Mouse (Mus musculus): ENCODE measurements at regions not wholly inside any gene's neighbourhood (a gene's known extent, or its start where the extent isn't known, plus 50 kb on each side); places are given as distances from the start of the nearest gene placed in this dataset.

DNA sequence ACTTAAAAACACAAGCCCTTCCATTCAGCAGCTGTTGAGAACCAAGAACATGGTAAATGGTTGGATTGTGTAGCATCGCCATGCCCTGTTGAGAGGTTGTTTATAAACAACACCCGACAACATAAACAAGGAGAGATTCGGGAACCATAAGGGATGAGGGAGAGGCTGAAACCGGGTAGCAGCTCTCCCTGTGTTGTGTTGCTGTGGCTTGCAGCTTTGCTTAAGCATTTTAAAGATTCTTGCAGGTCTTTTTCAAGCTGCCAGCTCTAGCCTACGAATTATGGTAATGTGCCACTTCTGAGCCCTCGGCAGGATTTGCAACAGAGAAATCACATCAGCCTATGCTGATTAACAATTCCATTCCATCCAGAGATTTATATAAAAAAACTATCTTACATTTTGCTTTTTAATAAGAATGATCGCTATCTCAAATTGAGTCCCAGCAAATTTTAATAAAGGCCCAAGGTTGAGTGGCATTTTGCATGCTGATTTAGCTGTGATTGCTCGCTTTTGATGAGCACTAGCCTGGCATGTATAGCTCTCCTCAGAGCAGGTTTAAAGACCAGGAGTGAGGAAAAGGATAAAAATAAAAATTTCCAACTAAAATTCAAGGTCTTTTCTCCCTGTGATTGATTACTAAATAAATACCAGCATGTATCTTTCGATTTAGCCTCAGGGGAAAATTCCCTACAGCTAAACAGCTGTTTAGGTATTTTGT, 445.7 kb upstream of the 4930412O13Rik start:
- no peak for DNase-seq (ENCODE audit: inconsistent age in 2 of 2, low spot score in 1 of 2)

DNA sequence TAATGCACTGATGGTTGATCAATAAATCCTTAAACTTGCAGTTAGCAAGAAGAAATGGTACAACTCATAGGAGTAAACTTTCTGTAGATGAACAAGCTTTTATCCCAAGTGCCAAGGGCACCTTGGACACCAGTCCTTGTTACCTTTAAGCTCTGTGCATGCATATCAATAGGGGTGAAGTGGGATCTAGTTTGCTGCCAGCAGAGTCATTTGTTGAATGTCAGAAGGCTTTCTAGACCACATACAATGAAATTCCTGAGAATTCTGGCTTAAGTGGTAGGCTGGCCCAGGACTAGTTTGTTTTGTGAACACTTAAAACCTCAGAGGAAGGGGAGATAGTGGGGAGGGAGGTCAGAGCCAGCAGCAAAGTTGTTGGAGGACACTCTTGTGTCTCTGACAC, 437.9 kb upstream of the 4930412O13Rik start:
- no peak for DNase-seq (ENCODE audit: inconsistent age in 2 of 2, low spot score in 1 of 2)

DNA sequence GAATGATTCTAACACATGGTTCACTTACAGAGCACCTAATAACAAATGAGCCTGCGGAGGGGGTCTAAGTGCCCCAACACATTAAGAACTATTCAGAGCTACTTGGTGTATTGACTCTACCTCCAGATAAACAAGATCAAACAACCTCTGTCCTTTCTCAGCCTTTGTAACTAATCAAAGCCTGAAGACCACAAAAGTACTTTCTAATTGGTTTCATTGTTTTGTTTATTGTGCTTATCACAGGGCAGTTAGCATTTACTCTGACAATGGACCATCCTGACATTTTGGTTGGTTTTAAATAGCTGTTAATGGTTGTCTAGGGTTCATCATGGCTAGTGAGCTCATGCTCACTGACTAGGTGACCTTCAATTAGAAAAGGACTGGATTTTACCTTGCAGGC, 435.2 kb upstream of the 4930412O13Rik start:
- DNase-seq (ENCODE audit: inconsistent age in 2 of 2, low spot score in 1 of 2): no peak

DNA sequence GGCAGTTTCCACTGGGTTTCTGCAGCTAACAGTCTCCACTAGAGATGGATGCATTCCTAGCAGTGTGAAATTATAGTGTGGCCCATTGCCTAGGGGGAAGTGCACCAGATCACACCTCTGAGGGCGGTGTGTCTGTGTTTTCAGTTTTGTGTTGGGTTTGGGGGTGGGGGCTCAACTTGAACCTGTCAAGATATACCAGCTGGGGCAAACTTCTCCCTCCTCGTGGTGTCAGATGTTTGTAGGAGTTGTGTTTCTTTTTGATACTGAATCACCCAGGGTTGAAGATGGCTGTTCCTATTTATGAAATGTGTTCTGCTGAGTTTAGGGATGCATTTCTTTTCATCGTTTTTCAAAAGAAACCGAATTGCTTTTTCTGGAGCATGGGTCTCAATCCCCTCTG, 416.6 kb upstream of the 4930412O13Rik start:
- DNase-seq (ENCODE audit: inconsistent age in 2 of 2, low spot score in 1 of 2): no peak

DNA sequence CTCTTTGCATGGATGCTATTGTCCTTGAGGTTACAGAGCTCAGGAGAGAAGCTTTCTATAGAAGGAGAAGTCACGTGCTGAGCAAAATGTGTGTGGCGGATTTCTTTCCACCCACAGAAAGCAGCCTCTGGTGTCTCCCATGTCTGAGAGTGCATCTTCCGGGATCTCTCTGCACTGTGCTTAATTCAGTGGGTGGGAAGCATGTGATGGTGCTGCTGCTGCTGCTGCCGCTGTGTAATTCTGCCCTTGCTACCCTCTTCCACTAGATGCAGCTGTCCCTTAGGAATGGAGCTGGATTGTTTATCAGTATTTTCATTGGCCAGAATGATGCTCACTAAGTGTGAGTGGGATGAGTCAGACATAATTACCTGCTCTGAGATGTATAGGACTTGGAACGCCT, 416.2 kb upstream of the 4930412O13Rik start:
- DNase-seq (ENCODE audit: inconsistent age in 2 of 2, low spot score in 1 of 2): no peak

DNA sequence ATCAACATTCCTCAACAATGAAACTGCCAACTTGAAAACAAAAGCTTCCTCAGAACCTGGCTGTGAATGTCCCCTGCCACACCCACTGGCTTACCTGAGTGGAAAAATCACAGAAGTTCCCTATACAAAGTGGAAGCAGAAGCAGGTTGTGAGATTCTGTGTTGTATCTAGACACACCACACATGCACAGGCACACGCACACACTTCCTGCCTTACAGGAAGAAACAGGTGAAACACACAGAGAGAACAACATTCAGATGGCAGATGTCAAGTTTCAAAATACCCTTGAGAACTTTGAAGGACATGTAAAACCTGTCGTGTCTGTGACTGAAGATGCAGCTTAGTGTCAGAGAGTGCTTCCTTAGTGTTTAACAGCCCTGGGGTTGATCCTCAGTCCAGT, 413.5 kb upstream of the 4930412O13Rik start:
- DNase-seq (ENCODE audit: inconsistent age in 2 of 2, low spot score in 1 of 2): no peak

DNA sequence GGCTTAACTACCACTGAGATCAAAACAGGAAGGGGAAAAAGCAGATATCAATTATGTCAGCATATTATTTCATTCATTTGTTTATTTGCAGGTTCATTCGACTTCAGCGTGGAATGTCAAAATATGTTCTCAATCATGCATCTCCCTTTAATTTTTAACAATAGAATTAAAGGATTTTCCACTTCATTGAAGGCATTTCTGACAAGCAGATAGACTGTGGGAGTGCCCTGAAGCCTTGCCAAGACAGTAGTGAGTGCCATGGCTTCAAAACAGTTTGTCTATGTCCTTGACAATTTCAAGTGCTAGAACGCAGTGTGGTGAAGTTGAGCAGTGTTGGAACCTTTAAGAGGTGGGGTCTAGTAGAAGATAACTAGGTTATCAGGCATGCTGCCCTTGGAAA, 412.4 kb upstream of the 4930412O13Rik start:
- DNase-seq (ENCODE audit: inconsistent age in 2 of 2, low spot score in 1 of 2): no peak

DNA sequence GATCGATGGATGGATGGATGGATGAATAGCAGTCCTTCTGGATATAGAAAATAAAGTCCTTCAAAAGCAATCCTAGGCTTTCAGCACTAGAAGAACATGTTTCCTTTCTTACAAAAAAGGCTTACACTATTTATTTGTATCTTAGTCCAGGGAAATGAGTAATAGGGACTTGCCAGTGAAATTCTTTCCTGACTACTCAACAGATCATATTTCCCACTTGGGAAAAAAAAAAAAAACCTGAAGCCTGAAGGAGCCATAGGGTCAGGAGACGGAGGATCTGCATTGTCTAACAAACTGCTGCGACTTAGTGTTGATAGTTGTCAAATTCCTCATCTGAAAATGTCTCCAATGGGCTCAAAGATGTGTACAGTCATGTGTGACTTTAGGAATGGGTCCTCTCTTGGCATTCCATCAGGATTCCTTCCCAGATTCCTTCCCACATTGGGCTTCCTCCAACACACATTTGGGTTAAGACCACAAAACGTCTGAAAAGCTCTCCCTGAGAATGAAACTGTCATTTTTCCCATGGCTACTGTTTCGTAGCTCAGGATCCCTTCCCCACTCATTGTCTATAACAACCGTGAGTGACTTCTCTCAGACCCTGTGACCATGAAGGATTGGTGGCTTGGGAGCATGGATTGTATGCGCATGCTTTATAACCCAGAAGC, 399.2 kb upstream of the 4930412O13Rik start:
- DNase-seq (ENCODE audit: inconsistent age in 2 of 2, low spot score in 1 of 2): no peak

DNA sequence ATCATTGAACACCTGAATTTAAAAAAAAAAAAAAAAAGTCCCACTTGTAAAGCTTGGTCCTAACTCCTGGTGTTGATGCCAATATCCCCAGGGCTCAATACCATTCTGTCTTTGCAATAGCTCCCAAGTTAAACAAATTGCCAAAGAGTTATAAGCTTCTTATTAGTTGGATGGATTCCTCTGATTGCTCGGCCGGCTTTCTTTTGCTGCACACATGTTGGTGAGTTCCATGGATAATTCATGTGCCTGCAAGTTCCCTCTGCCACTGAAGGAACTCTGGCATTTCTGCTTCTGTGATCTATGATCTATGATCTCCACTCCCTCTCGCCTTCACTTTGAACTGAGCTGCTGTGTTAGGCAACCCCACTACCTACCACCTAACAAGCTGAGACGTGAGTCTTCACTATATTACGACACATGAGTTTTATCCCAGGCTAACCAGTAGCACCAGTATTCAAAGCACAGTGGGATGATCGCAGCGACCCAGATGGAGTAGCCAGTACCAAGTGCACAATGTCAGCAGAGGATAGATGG, 393.6 kb upstream of the 4930412O13Rik start:
- DNase-seq (ENCODE audit: inconsistent age in 2 of 2, low spot score in 1 of 2): no peak

DNA sequence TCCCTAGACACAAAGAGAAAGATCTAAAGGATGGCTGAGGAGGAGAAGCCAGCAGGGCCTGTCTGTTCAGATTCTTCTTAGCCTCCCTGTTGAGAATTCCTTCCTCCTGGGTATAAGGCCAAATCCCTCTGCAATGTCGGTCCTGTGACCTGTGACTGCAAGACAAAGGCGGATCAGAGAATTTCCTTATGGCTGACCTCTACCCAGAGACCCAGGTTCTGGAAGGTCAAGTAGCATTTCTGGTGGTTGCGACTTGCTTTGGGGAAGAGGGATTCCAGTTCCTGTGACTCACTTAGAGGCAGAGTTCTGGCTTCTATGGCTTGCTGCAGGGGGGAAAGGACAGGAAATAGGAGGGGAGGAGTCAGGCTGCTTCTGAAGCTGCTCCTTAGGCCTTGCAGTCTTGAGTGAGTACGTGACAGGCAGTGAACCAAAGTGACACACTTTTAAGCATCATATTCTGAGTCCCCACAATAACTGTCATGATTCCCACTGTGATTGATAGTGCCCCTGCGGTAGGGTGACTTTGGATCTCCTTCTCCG, 387.4 kb upstream of the 4930412O13Rik start:
- no peak for DNase-seq (ENCODE audit: inconsistent age in 2 of 2, low spot score in 1 of 2)

DNA sequence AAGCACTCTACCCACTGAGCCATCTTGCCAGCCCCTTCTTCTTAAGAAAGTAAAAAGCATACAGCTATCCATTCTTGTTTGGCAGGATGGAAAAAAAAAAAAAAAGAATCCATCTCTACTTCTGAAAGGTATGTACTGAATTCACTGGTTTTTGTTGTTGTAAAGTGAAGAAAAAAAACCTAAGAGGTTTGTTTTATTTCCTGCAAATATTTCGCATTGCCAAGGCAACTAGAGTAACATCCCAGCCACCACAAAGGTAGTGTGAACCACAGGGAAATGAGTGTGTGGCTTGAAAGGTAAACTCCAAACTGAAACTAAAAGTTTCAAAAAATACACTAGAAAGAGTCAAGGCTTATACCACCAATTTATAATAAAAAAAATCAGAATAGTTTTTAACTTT, 361.0 kb upstream of the 4930412O13Rik start:
- no peak for DNase-seq (ENCODE audit: inconsistent age in 2 of 2, low spot score in 1 of 2)

DNA sequence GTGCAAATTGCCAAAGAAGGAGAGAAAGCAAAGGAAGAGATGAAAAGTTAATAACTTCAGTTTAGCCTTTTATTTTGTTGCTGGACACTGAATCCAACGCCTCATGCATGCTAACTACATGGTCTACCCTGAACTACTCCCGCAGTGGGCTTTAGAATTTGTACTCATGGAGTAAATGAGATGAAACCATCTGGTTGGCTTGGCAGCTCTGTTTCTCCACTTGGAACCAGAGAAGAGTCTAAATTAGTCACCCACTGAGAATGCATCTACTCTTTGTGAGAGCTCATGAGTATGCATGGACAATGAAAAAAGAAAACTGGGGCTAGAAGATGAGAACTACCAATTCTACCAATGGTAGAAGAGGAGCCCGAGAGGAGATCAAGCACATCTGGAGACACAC, 355.1 kb upstream of the 4930412O13Rik start:
- DNase-seq (ENCODE audit: inconsistent age in 2 of 2, low spot score in 1 of 2): no peak

DNA sequence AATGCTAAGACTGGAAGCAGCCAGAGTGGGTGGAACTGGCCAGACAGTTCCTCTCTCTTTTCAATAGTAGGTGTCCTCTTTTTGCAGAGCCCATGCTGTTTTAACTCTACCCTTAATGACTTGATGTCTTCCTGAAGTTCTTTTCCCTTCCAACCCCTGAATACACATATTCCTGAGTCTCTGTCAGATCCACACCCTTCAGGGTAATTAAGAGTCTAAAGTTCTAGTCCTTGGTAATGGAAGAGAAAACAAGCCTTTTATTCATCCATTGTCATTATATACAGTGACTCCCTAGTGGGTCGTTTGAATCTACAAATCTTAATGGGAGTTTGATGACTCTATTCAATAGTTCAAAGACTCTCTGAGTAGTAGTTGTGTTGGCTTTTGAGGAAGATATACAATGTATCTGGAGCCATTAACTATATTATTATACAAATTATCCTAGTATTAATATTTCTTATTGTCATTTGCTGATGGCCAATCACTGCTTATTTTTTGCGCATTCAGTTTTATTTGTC, 345.9 kb upstream of the 4930412O13Rik start:
- no peak for DNase-seq (ENCODE audit: inconsistent age in 2 of 2, low spot score in 1 of 2)

DNA sequence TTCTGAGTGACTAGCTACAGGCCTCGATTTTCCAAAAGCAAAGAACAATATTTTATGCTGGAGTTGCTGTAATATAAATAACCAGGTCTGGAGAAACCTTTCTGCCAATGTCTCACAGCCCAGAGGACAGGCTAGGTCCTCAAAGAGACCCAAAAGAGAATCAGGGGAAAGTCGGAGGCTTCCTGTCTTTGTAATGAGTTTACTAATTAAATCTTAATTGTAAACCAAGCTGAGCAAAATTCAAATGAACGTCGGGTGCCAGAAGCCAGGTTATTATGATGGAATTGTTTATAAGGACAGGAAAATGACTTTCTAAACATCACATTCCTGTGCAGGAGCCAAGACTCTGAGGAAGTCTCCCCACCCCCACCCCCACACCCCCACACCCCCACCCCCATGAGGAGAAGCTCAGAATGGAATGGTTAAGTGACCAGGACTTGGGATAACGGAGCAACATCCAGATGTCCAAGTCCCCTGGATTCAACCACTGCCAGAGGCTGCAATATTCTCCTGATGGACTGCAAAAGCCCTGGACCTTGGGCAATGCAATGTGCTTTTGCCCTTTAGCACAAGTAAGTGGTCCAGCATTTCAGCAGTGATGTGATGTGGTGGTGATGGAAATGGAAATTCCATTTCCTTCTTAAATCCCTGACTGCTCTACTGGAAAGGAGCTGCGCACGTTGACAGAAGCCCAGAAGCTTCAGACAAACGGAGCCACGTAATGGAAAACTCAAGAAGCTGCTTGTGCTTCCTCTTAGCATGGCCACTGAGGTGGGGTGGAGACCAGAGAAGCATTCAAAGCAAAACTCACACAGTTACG, 333.1 kb upstream of the 4930412O13Rik start:
- DNase-seq (ENCODE audit: inconsistent age in 2 of 2, low spot score in 1 of 2): no peak

DNA sequence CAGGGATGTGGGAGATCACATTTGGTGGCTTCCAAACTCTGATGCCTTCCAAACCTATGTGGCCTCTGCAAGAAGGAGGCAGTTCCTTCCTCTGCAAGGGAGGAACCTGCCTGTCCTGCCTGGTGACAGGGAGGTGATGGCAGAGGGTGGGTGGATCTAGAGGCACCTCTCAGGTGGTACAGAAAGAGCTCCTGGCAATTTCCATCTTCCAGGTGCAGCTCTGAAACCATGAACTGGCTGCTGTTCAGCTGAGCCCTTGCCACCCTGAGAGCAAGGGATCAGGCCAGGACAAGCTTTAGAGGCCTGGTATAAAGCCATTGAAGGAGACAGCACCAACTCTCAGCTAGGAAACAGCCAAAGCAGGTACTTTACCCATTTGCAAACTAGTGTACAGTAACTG, 327.7 kb upstream of the 4930412O13Rik start:
- DNase-seq (ENCODE audit: inconsistent age in 2 of 2, low spot score in 1 of 2): no peak

DNA sequence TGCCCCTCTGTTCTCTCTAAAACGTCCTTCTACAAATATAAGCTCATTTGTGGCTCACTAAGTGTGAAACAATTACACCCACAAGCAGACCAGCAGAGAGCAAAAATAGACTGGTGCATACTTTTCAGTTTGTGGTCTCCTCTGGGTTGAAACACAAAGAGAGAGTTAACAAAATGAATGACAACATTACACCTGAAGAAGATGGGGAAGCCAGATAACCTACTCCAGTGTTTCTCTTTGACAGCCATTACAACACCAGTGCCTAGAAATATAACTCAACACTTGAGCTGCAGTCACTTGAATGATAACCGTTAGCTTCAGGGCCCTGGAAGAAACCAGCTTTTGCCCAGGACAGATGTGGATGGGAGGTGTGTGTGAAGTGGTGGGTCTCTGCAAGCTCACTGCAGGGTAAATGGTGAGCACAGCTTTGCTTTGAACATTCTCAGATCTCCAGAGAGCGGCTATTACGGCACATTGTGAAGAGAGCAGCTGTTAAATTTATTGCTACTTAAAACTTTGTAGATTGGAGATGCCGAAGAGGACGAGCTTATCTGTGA, 316.5 kb upstream of the 4930412O13Rik start:
- no peak for DNase-seq (ENCODE audit: inconsistent age in 2 of 2, low spot score in 1 of 2)

DNA sequence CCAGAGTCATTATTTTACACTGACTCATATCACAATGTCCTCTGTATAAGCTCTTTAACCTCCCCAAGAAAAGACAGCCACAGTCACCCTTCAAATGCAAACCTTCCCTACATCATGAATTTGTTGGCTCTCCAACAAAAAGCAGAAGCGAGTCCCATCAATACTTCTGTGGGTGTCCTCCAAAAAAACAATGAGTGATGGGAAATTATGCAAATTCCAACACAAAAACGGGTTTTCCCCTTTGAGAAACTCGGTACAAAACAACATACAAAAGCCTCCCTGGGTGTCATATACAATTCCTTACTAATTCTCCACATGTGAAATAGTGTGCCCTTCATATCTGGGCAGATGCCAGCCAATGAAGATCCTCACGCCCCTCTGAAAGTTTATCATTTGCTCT, 311.8 kb upstream of the 4930412O13Rik start:
- DNase-seq (ENCODE audit: inconsistent age in 2 of 2, low spot score in 1 of 2): no peak

DNA sequence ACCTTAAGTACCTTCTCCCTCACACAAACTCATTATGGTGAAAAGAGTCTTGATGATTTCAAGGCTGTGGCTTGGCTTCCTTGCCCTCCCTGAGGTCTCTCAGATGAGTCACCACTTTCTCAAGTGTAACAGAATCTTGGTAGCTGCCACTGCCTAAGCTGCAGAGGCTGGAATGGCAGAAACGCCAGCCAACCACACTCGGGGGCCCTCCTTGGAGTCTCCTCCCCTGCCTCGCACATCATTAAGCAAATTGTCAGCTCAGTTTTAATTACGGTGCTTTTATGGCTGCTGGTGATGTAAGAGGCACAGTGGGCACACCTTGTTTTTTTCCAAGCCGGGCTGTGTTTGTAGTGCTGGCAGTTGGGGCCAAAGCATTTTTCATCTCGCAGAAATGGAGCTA, 306.9 kb upstream of the 4930412O13Rik start:
- DNase-seq (ENCODE audit: inconsistent age in 2 of 2, low spot score in 1 of 2): no peak

DNA sequence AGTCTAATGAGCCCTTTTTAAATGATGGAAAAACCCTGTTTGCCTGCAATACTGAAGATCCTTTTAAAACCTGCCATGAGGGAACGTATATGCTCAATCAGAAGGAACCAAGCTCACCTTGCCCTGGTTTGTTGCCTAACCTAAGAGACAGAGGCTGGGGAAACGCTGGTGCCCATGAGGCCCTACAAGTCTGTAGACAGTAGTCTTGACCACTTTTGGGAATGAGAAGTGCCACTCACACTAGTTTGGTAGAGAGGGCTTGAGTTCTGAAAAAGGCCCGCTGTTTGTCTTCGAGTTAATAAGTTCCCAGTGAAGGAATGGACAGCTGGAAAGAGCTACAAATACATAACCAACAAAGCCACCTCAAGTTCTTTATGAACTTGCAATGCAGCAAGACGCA, 306.4 kb upstream of the 4930412O13Rik start:
- DNase-seq (ENCODE audit: inconsistent age in 2 of 2, low spot score in 1 of 2): no peak

DNA sequence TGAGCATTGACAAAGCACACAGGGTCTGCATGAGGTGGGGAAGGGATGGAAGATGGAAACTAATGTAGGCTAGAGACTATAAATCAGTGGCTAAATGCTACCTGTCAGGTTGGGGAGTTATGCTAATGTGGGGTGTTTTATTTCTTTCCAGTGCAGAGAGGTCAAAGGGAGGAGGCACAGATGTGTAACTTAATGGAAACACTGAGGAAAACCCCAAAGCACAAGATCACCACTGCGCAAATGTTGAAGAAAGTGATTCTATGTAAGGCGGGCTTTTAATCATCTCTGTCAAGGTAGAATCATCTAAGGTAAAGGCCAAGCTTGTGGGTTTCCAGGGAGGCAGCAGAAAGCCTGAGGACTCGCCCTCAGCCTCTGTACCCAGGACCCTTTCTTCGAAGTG, 303.2 kb upstream of the 4930412O13Rik start:
- DNase-seq (ENCODE audit: inconsistent age in 2 of 2, low spot score in 1 of 2): no peak

DNA sequence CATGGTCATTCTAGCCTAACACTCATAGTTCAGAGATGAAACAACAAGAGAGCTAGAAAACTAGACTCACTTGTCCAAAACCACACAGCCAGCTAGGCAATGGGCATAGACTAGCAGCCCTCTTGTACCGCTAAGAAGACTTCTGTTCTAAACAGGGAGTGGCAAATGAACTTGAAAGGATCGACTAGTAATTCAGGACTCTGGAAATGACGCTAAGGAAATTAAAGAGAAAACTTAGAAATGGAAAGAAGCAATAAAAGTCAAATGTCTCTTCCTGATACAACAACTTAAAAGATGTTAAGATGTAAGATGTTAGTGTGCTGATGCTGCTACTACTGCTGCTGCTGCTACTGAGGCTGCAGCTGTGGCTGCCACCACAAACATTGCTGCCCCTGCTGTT, 293.7 kb upstream of the 4930412O13Rik start:
- no peak for DNase-seq (ENCODE audit: inconsistent age in 2 of 2, low spot score in 1 of 2)
